Mouse (Mus musculus): Measurements from ENCODE around the gene Trpt1. TPM values are rescaled to one million over a fixed set of nuclear protein-coding genes. Genes with fewer than 3 reads are reported as not detected.
"Not testable (repeated sequence)": the region's sequence is repeated elsewhere in the genome, so short reads cannot be mapped to it uniquely, and the experiment has no call there.

Trpt1 gene
- polyA plus RNA-seq, 1 experiment from 2014 or later = 9.0 TPM

- TF ChIP-seq CTCF (IDR thresholded peaks at IDR 0.05; ENCODE audit: low read depth) = no peak
- Histone ChIP-seq H3K27me3 (ENCODE audit: insufficient read depth, low read length) (0 out of 2 replicates have a peak, but pooled peaks cover 2% of the 10 kb centered on the region), H3K4me3 (ENCODE audit: low read depth, low read length) (peak overlapping the region; percentile 85), H3K4me1 (ENCODE audit: insufficient read depth) (peaks cover 2% of the 10 kb centered on the region), H3K9me3 (ENCODE audit: low read depth, low read length) (no peaks in the 10 kb centered on the region), H3K4me2 (peak overlapping the region; percentile 82), H3K36me3 (ENCODE audit: insufficient read depth) (peaks cover 24% of the 10 kb centered on the region), H3K27ac (ENCODE audit: low read depth) (peak overlapping the region; percentile 83), H3K9ac (peak overlapping the region; percentile 83)
- DNase-seq (no peak), ATAC-seq (ENCODE audit: insufficient read depth) (no peak)
- 6% methylated on average over 8 of the region's 8 CpGs for WGBS
Observed at GRCm38 (mm10) chr19:6987904-6988285, 8.0 kb upstream of the Trpt1 start.

GRCm38 (mm10) chr19:6989251-6989650, 6.7 kb upstream of the Trpt1 start:
- TF ChIP-seq CTCF (IDR thresholded peaks at IDR 0.05; ENCODE audit: low read depth) = no peak
- Histone ChIP-seq H3K9me3 (ENCODE audit: low read depth, low read length) (no peaks in the 10 kb centered on the region), H3K36me3 (ENCODE audit: insufficient read depth) (peaks cover 14% of the 10 kb centered on the region), H3K9ac (no peak overlapping the region), H3K27ac (ENCODE audit: low read depth) (no peak overlapping the region), H3K27me3 (ENCODE audit: insufficient read depth, low read length) (0 out of 2 replicates have a peak, but pooled peaks cover 2% of the 10 kb centered on the region), H3K4me2 (no peak overlapping the region), H3K4me1 (ENCODE audit: insufficient read depth) (peaks cover 5% of the 10 kb centered on the region), H3K4me3 (ENCODE audit: low read depth, low read length) (no peak overlapping the region)
- no peak for ATAC-seq (ENCODE audit: insufficient read depth)
- WGBS = 79% methylated on average over 8 of the region's 8 CpGs
- no peak for DNase-seq

DNA sequence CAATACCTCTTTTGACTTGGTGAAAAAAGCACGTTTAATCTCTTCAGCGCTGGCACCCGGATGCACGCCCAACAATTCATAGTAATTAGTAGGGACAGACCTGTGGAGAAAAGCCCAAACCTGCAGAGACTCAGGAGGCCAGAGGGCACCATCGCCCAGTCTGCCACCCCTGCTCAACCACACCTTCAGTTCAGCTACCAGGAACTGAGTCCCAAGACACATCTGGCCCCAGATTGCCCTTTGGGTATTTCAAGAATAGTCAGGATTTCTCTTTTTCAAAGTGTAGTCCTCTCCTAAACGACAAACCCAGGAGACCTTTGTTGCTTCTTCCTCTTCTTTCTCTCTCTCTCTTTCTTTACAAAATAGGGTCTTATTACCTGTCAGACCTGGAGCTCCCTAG, 5.2 kb upstream of the Trpt1 start:
- Histone ChIP-seq H3K4me1 (ENCODE audit: insufficient read depth) (peaks cover 12% of the 10 kb centered on the region), H3K4me3 (ENCODE audit: low read depth, low read length) (no peak overlapping the region), H3K9ac (no peak overlapping the region; the same call in 1 of the 2 replicates), H3K27ac (ENCODE audit: low read depth) (no peak overlapping the region), H3K27me3 (ENCODE audit: insufficient read depth, low read length) (0 out of 2 replicates have a peak, but pooled peaks cover 2% of the 10 kb centered on the region), H3K9me3 (ENCODE audit: low read depth, low read length) (no peaks in the 10 kb centered on the region), H3K36me3 (ENCODE audit: insufficient read depth) (0 out of 2 replicates have a peak, but pooled peaks cover 2% of the 10 kb centered on the region), H3K4me2 (no peak overlapping the region)
- no peak for DNase-seq
- no peak for TF ChIP-seq CTCF (IDR thresholded peaks at IDR 0.05; ENCODE audit: low read depth)
- ATAC-seq (ENCODE audit: insufficient read depth) = no peak
- WGBS = 87% methylated on average over 6 of the region's 6 CpGs

DNA sequence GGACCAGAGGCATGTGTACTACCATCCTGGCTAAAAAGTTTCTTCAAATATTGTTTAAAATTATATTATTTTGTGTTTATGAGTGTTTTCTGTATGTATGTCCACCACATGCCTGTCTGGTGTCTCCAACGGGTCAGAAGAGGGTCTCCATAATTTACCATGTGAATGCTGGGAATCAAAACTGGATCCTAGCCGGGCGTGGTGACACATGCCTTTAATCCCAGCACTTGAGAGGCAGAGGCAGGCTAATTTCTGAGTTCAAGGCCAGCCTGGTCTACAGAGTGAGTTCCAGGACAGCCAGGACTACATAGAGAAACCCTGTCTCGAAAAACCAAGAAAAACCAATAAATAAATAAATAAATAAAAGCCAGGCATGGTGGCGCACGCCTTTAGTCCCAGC, 4.8 kb upstream of the Trpt1 start:
- ATAC-seq (ENCODE audit: insufficient read depth); DNase-seq; H3K27me3 ChIP-seq (ENCODE audit: insufficient read depth, low read length); H3K9me3 ChIP-seq (ENCODE audit: low read depth, low read length); H3K9ac ChIP-seq; H3K4me3 ChIP-seq (ENCODE audit: low read depth, low read length); H3K4me2 ChIP-seq; H3K36me3 ChIP-seq (ENCODE audit: insufficient read depth); H3K27ac ChIP-seq (ENCODE audit: low read depth): not testable (repeated sequence)
- WGBS = 90% methylated on average over 6 of the region's 6 CpGs
- peaks cover 12% of the 10 kb centered on the region for H3K4me1 ChIP-seq (ENCODE audit: insufficient read depth)

GRCm38 (mm10) chr19:6992011-6992858, 3.7 kb upstream of the Trpt1 start, which contains the start of gene Dnajc4:
Gene Dnajc4 (minus strand): TSS chr19:6992572.
- H3K36me3 ChIP-seq (ENCODE audit: insufficient read depth) = no peaks in the 10 kb centered on the region
- H3K4me2 ChIP-seq = peak within 1 kb of the TSS; percentile 91
- TF ChIP-seq CTCF (IDR thresholded peaks at IDR 0.05; ENCODE audit: low read depth) = peak; percentile 33
- WGBS = 1% methylated on average over 37 of the region's 37 CpGs
- H3K9me3 ChIP-seq (ENCODE audit: low read depth, low read length) = no peaks in the 10 kb centered on the region
- 0 out of 2 replicates have a peak, but pooled peaks cover 2% of the 10 kb centered on the region for H3K27me3 ChIP-seq (ENCODE audit: insufficient read depth, low read length)
- H3K27ac ChIP-seq (ENCODE audit: low read depth) = peak within 1 kb of the TSS; percentile 69; the same call in 1 of the 2 replicates
- peak; percentile 92 for ATAC-seq (ENCODE audit: insufficient read depth)
- peaks cover 18% of the 10 kb centered on the region for H3K4me1 ChIP-seq (ENCODE audit: insufficient read depth)
- peak within 1 kb of the TSS; percentile 58 for H3K4me3 ChIP-seq (ENCODE audit: low read depth, low read length)
- H3K9ac ChIP-seq = peak within 1 kb of the TSS; percentile 66
- peak; percentile 99 for DNase-seq

DNA sequence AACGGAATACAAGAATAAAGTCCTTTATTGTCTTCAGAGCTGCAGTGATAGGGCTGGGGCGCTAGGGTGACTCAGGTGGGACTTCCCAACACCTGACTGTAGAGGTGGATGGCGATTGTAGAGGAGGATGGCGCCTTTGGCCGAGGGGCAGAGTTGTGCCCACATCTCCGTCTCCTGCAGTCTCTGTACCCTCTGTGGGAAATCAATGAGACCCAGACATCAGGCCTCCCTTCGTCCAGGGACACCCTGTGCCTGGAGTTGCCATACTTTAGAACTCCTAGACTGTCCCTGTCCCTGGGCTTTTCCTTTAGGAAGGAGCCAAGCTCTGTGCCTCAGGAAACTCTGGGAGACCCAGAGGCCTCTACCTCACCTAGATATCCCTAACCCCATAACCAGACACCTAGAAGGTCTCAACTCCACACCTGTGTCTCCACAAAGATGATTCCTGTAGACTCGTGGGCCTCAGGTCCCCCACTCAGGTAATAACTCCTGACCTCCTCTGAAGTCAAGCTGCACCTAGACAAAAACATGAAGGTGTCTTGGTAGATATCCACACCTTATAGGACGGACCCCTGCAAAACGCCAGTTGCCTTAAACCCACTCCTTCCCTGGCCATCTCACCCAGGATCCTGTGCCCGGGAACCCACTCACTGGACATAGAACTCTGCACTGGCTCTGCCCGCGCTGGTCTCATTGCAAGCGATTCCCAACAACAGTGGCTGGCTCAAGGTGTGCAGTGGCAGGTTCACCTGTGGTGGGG, 2.7 kb upstream of the Trpt1 start:
- Histone ChIP-seq H3K4me2 (peak overlapping the region; percentile 91), H3K9ac (peak overlapping the region; percentile 54), H3K27ac (ENCODE audit: low read depth) (peak overlapping the region; percentile 69; the same call in 1 of the 2 replicates), H3K27me3 (ENCODE audit: insufficient read depth, low read length) (0 out of 2 replicates have a peak, but pooled peaks cover 2% of the 10 kb centered on the region), H3K9me3 (ENCODE audit: low read depth, low read length) (no peaks in the 10 kb centered on the region), H3K36me3 (ENCODE audit: insufficient read depth) (no peaks in the 10 kb centered on the region), H3K4me1 (ENCODE audit: insufficient read depth) (peaks cover 18% of the 10 kb centered on the region), H3K4me3 (ENCODE audit: low read depth, low read length) (peak overlapping the region; percentile 58)
- DNase-seq (no peak), ATAC-seq (ENCODE audit: insufficient read depth) (no peak)
- TF ChIP-seq CTCF (IDR thresholded peaks at IDR 0.05; ENCODE audit: low read depth) = peak; percentile 15; the same call in 1 of the 2 replicates
- 58% methylated on average over 14 of the region's 14 CpGs for whole genome bisulfite sequencing

DNA sequence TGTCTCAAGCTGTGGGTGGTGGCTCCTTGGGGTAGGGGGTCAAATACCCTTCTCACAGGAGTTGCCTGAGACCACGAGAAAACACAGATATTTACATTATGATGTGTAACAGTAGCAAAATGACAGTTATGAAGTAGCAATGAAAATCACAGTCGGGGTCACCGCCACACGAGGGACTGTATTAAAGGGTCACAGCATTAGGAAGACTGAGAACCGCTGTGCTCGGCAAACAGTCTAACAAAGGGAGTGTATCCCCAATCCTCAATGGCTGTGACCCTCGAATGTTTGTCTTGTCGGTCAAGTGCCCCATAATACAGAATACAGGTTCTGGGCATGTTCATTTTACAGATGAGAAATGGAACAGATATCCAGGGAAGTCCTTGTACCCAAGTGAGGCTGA, 1.9 kb upstream of the Trpt1 start:
- H3K9ac ChIP-seq = no peak overlapping the region
- no peaks in the 10 kb centered on the region for H3K9me3 ChIP-seq (ENCODE audit: low read depth, low read length)
- peaks cover 18% of the 10 kb centered on the region for H3K4me1 ChIP-seq (ENCODE audit: insufficient read depth)
- 65% methylated on average over 8 of the region's 8 CpGs for WGBS
- TF ChIP-seq CTCF (IDR thresholded peaks at IDR 0.05; ENCODE audit: low read depth) = no peak
- H3K36me3 ChIP-seq (ENCODE audit: insufficient read depth) = peaks cover 6% of the 10 kb centered on the region
- 0 out of 2 replicates have a peak, but pooled peaks cover 2% of the 10 kb centered on the region for H3K27me3 ChIP-seq (ENCODE audit: insufficient read depth, low read length)
- no peak overlapping the region for H3K27ac ChIP-seq (ENCODE audit: low read depth)
- ATAC-seq (ENCODE audit: insufficient read depth) (no peak), DNase-seq (no peak)
- no peak overlapping the region for H3K4me3 ChIP-seq (ENCODE audit: low read depth, low read length)
- no peak overlapping the region for H3K4me2 ChIP-seq
